Mouse (Mus musculus): ENCODE data around the gene Htr5a. TPM values are rescaled to one million over a fixed set of nuclear protein-coding genes. Genes with fewer than 3 reads are reported as not detected.

Htr5a gene
- polyA plus RNA-seq, 1 experiment from 2014 or later = 0.04 TPM

DNA sequence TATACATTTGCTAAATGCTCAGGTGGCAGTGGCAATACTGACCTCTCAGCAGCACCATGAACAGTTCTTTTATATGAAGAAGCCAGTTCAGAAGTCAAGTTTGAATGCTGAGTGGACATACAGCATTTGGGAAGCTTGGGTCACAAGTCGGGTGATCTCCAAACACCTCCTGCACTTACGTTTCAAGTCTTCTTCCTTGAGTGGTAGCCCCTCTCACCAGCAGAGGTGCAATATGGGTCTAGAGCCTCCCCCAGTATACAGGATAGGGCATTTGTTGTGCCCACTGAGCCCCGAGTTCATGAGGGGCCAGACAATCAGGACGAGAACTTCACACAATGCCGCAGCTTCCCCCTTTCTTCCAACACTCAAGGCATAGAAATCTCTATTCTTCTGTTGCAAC, 36.4 kb downstream of the Htr5a start:
- Histone ChIP-seq H3K4me1 (ENCODE audit: control insufficient read depth, insufficient read depth, low read length) (peaks cover 4% of the 10 kb centered on the region), H3K27me3 (ENCODE audit: control insufficient read depth, insufficient read depth, low read length) (no peaks in the 10 kb centered on the region), H3K4me2 (no peak overlapping the region), H3K4me3 (ENCODE audit: low read depth, low read length) (no peak overlapping the region), H3K9me3 (ENCODE audit: control insufficient read depth, low read length) (no peaks in the 10 kb centered on the region), H3K9ac (ENCODE audit: low read length) (no peak overlapping the region), H3K36me3 (ENCODE audit: control insufficient read depth, insufficient read depth, low read length) (no peaks in the 10 kb centered on the region), H3K27ac (ENCODE audit: low read depth, low read length) (no peak overlapping the region)
- DNase-seq (ENCODE audit: low spot score, missing footprints) = no peak
- WGBS = 89% methylated on average over 5 of the region's 5 CpGs
- no peak for ATAC-seq (ENCODE audit: low FRiP score)

DNA sequence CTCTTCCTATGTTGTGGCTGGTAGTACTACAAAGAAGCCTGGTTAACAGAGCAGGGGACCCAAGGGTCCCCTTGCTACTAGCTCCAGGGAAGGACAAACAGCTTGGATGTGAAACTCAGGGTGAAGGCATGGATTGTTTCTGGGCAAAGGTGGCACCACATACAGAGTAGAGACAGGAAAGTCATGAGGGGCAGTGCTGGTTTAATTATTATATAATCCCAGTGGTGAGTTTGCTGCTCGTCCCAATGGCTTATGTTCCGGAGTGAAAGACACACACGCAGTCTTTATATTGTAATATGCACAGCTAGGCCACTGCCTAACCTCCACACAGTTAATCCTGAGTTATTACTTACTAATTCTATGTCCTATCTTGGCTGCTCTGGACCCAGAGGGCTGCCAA, 37.8 kb downstream of the Htr5a start:
- no peaks in the 10 kb centered on the region for H3K36me3 ChIP-seq (ENCODE audit: control insufficient read depth, insufficient read depth, low read length)
- H3K4me3 ChIP-seq (ENCODE audit: low read depth, low read length) = no peak overlapping the region
- DNase-seq (ENCODE audit: low spot score, missing footprints) = no peak
- no peak overlapping the region for H3K4me2 ChIP-seq
- no peak for ATAC-seq (ENCODE audit: low FRiP score)
- no peaks in the 10 kb centered on the region for H3K9me3 ChIP-seq (ENCODE audit: control insufficient read depth, low read length)
- H3K9ac ChIP-seq (ENCODE audit: low read length) = no peak overlapping the region
- WGBS = 93% methylated on average over 3 of the region's 3 CpGs
- H3K27me3 ChIP-seq (ENCODE audit: control insufficient read depth, insufficient read depth, low read length) = no peaks in the 10 kb centered on the region
- no peak overlapping the region for H3K27ac ChIP-seq (ENCODE audit: low read depth, low read length)
- H3K4me1 ChIP-seq (ENCODE audit: control insufficient read depth, insufficient read depth, low read length) = no peaks in the 10 kb centered on the region

DNA sequence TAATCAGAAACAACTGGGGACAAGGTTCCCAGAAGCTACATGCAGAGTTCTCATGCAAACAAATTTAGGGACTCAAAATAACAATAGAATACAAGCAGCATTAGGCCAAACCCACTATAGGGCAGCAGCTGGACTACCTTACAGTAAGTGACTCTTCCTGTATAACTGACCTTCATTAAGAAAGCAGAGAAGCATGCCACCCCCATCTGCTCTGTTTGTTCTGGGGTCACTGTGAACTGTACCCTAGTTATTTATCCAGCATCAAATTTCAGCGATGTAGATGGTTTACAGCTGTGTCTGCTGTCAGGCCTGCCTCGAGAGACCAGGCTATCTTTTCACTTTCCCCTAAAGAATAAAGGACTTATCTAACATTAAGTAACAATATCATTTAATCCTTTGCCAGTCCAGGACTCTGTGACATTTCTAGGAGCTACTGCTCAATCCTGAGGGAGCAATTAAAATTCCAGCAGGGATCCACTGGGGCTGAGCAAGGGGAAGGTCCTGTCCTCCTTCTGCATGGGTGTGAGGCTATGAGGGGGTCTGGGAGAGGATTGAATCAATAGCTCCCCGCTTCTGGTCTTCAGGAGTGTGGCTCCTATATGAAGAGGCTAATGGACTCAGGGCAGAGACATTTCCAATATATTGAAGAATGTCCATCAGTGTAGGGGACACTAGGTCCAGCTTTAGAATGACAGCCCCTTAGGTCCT, 38.5 kb downstream of the Htr5a start:
- no peak for ATAC-seq (ENCODE audit: low FRiP score)
- H3K27me3 ChIP-seq (ENCODE audit: control insufficient read depth, insufficient read depth, low read length) = no peaks in the 10 kb centered on the region
- H3K27ac ChIP-seq (ENCODE audit: low read depth, low read length) = no peak overlapping the region
- H3K9me3 ChIP-seq (ENCODE audit: control insufficient read depth, low read length) = no peaks in the 10 kb centered on the region
- H3K9ac ChIP-seq (ENCODE audit: low read length) = no peak overlapping the region
- no peak overlapping the region for H3K4me3 ChIP-seq (ENCODE audit: low read depth, low read length)
- WGBS = 68% methylated on average over 3 of the region's 3 CpGs
- no peaks in the 10 kb centered on the region for H3K36me3 ChIP-seq (ENCODE audit: control insufficient read depth, insufficient read depth, low read length)
- H3K4me1 ChIP-seq (ENCODE audit: control insufficient read depth, insufficient read depth, low read length) = no peaks in the 10 kb centered on the region
- no peak overlapping the region for H3K4me2 ChIP-seq
- peak; percentile 64 for DNase-seq (ENCODE audit: low spot score, missing footprints)

DNA sequence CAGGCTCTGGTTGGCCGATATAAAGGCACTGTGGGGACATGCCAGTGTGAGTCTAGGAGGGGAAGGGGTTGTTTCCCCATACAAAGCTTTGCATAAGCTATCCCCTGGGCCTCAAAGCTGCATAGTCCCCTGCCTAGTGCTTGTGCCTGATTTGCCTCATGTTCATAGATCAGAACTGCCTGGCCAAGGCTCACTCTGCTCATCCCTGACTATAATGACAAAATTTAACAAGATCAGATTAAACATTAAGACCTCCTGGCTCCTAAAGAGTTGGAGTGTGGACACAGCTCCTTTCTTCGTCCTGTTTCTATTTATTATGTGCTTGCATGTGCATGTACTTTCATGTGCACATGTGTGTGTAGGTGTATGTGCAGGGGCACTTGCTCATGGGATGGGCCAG, 39.3 kb downstream of the Htr5a start:
- Histone ChIP-seq H3K4me3 (ENCODE audit: low read depth, low read length) (no peak overlapping the region), H3K36me3 (ENCODE audit: control insufficient read depth, insufficient read depth, low read length) (no peaks in the 10 kb centered on the region), H3K4me2 (no peak overlapping the region), H3K27ac (ENCODE audit: low read depth, low read length) (no peak overlapping the region), H3K9me3 (ENCODE audit: control insufficient read depth, low read length) (no peaks in the 10 kb centered on the region), H3K4me1 (ENCODE audit: control insufficient read depth, insufficient read depth, low read length) (no peaks in the 10 kb centered on the region), H3K9ac (ENCODE audit: low read length) (no peak overlapping the region), H3K27me3 (ENCODE audit: control insufficient read depth, insufficient read depth, low read length) (no peaks in the 10 kb centered on the region)
- DNase-seq (ENCODE audit: low spot score, missing footprints) = no peak
- ATAC-seq (ENCODE audit: low FRiP score) = no peak
- 81% methylated on average over 2 of the region's 2 CpGs for WGBS

DNA sequence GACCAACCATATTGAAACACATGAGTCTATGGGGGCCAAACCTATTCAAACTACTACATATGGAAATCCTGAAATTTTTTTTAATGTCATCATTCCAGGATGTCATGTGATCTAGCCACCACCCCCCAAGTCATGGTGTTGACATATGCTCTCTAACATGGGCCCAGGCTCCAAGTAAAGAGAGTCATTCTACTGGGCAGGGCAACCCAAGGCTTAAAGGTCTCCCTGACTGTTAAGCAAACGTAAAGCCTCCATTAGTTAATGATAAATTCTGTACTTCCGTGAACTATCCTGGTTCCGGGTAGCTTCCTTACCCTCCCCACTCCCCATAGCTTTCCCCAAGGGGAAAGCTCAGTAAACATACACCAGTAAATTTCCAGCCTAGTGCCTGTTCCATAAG, 46.1 kb downstream of the Htr5a start:
- Histone ChIP-seq H3K9me3 (ENCODE audit: control insufficient read depth, low read length) (no peaks in the 10 kb centered on the region), H3K27me3 (ENCODE audit: control insufficient read depth, insufficient read depth, low read length) (no peaks in the 10 kb centered on the region), H3K4me3 (ENCODE audit: low read depth, low read length) (no peak overlapping the region), H3K4me2 (no peak overlapping the region), H3K9ac (ENCODE audit: low read length) (no peak overlapping the region), H3K27ac (ENCODE audit: low read depth, low read length) (no peak overlapping the region), H3K36me3 (ENCODE audit: control insufficient read depth, insufficient read depth, low read length) (no peaks in the 10 kb centered on the region), H3K4me1 (ENCODE audit: control insufficient read depth, insufficient read depth, low read length) (no peaks in the 10 kb centered on the region)
- 88% methylated on average over 3 of the region's 3 CpGs for WGBS
- DNase-seq (ENCODE audit: low spot score, missing footprints) (no peak), ATAC-seq (ENCODE audit: low FRiP score) (no peak)

DNA sequence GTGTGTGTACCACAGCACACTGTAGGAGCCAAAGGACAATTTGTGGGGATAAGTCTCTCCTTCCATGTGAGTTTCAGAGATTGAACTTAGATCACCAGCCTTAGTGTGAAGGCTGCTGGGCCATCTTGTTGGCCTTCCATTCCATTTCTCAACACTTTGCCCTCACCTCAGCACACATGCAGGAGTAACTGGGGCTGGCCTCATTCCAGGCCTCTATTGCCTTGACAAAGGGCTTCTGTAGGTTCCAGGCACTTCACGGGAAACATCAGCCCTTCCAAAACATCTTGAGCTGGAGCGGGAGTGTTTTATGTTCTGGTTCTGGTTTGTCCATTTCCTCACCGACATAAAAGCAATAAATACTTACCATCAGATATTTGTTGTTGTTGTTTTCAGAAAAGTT, 54.0 kb downstream of the Htr5a start:
- H3K27ac ChIP-seq (ENCODE audit: low read depth, low read length) = no peak overlapping the region
- no peak for DNase-seq (ENCODE audit: low spot score, missing footprints)
- H3K27me3 ChIP-seq (ENCODE audit: control insufficient read depth, insufficient read depth, low read length) = no peaks in the 10 kb centered on the region
- 93% methylated on average over 3 of the region's 3 CpGs for WGBS
- ATAC-seq (ENCODE audit: low FRiP score) = no peak
- H3K9ac ChIP-seq (ENCODE audit: low read length) = no peak overlapping the region
- H3K36me3 ChIP-seq (ENCODE audit: control insufficient read depth, insufficient read depth, low read length) = no peaks in the 10 kb centered on the region
- no peaks in the 10 kb centered on the region for H3K9me3 ChIP-seq (ENCODE audit: control insufficient read depth, low read length)
- no peaks in the 10 kb centered on the region for H3K4me1 ChIP-seq (ENCODE audit: control insufficient read depth, insufficient read depth, low read length)
- H3K4me3 ChIP-seq (ENCODE audit: low read depth, low read length) = no peak overlapping the region
- H3K4me2 ChIP-seq = no peak overlapping the region

DNA sequence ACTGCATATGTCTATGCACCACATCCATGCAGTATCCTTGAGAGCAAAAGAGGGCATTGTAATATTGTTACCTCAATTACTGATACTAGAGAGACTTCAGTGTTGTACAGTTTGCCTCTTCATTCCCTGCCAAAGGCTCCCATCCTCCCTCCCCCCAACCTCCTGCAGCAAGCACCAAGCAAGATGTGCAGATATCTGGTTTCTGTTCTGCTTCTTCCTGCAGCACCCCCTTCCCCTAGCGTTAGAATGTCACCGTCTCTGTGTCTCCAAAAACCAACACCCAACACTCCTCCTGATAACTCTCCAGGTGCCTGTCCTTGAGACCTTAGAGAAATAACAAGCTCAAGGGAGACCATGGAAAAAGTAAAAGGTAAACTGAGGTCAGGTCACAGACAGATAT, 57.8 kb downstream of the Htr5a start:
- no peaks in the 10 kb centered on the region for H3K9me3 ChIP-seq (ENCODE audit: control insufficient read depth, low read length)
- H3K9ac ChIP-seq (ENCODE audit: low read length) = no peak overlapping the region
- no peaks in the 10 kb centered on the region for H3K4me1 ChIP-seq (ENCODE audit: control insufficient read depth, insufficient read depth, low read length)
- DNase-seq (ENCODE audit: low spot score, missing footprints) (no peak), ATAC-seq (ENCODE audit: low FRiP score) (no peak)
- H3K27ac ChIP-seq (ENCODE audit: low read depth, low read length) = no peak overlapping the region
- no peaks in the 10 kb centered on the region for H3K36me3 ChIP-seq (ENCODE audit: control insufficient read depth, insufficient read depth, low read length)
- H3K27me3 ChIP-seq (ENCODE audit: control insufficient read depth, insufficient read depth, low read length) = no peaks in the 10 kb centered on the region
- WGBS = 88% methylated on average over 2 of the region's 2 CpGs
- no peak overlapping the region for H3K4me3 ChIP-seq (ENCODE audit: low read depth, low read length)
- no peak overlapping the region for H3K4me2 ChIP-seq

DNA sequence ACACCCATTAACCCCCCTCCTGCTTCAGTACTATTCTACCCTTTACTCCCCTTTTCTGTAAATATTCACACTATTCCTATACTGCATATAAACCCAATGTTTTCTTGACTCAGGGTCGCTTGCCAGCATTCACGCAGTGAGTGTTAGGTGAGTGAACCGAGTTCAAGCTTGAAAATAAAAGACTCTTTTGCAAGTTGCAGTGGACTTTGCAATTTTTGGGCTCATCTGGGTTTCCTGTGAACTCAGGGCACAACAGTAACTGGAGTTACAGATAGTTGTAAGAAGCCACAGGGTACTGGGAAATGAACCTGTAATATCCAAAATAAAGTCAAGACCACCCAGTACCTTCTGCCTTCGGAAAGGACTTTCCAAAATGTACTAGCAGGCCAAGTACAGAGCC, 58.2 kb downstream of the Htr5a start:
- H3K9me3 ChIP-seq (ENCODE audit: control insufficient read depth, low read length) = no peaks in the 10 kb centered on the region
- 87% methylated on average over 4 of the region's 4 CpGs for WGBS
- H3K4me3 ChIP-seq (ENCODE audit: low read depth, low read length) = no peak overlapping the region
- no peak for DNase-seq (ENCODE audit: low spot score, missing footprints)
- no peaks in the 10 kb centered on the region for H3K27me3 ChIP-seq (ENCODE audit: control insufficient read depth, insufficient read depth, low read length)
- no peak overlapping the region for H3K4me2 ChIP-seq
- H3K36me3 ChIP-seq (ENCODE audit: control insufficient read depth, insufficient read depth, low read length) = no peaks in the 10 kb centered on the region
- H3K27ac ChIP-seq (ENCODE audit: low read depth, low read length) = no peak overlapping the region
- no peaks in the 10 kb centered on the region for H3K4me1 ChIP-seq (ENCODE audit: control insufficient read depth, insufficient read depth, low read length)
- H3K9ac ChIP-seq (ENCODE audit: low read length) = no peak overlapping the region
- no peak for ATAC-seq (ENCODE audit: low FRiP score)

Data from midbrain, embryonic 11.5 days (tissue).